Mouse (Mus musculus) myocyte (in vitro differentiated cells): Measurements from ENCODE around the gene Tmc2. TPM values are rescaled to one million over a fixed set of nuclear protein-coding genes. Genes with fewer than 3 reads are reported as not detected.

ENCODE experiments used
- H3K27me3 ChIP-seq: one replicate; pipeline ENCODE4 v1.6.1; 2011; ENCODE audit not compliant: control insufficient read depth, insufficient read depth, insufficient read length
- H3K36me3 ChIP-seq: one replicate; pipeline ENCODE4 v1.6.1; 2011; ENCODE audit not compliant: control insufficient read depth, insufficient read depth
- H3K4me2 ChIP-seq: one replicate; pipeline ENCODE4 v1.6.1; 2011; ENCODE audit warnings: low read depth, control low read depth
- H3K4me3 ChIP-seq: one replicate; pipeline ENCODE4 v1.5.1; 2011; ENCODE audit warnings: mild to moderate bottlenecking, control low read depth, moderate library complexity
- H3K79me2 ChIP-seq: one replicate; pipeline ENCODE4 v1.6.1; 2011; ENCODE audit not compliant: control insufficient read depth, insufficient read depth
- H3ac ChIP-seq: one replicate; pipeline ENCODE4 v1.6.1; 2011; ENCODE audit not compliant: control insufficient read depth, insufficient read length
- CEBPB ChIP-seq: IDR thresholded peaks from 2 replicates; pipeline ENCODE4 v1.6.1; 2011; ENCODE audit warnings: mild to moderate bottlenecking, moderate library complexity; ENCODE audit not compliant: poor library complexity, insufficient read depth, severe bottlenecking
- E2F4 ChIP-seq: IDR thresholded peaks from one replicate; pipeline ENCODE4 v1.6.1; 2011; ENCODE audit warnings: mild to moderate bottlenecking, control low read depth, moderate library complexity; ENCODE audit not compliant: insufficient read depth
- MAX ChIP-seq: IDR thresholded peaks from one replicate; pipeline ENCODE4 v1.6.1; 2011; ENCODE audit warnings: low read depth, mild to moderate bottlenecking, control low read depth
- MYOD1 ChIP-seq, 3 experiments: IDR thresholded peaks; one replicate each; pipeline ENCODE4 v1.6.1; 2011; ENCODE audit warnings: control low read depth in 2 of 3, low read depth in 2 of 3, mild to moderate bottlenecking in 2 of 3, moderate library complexity in 1 of 3; ENCODE audit not compliant: insufficient read length in 2 of 3, control insufficient read depth in 1 of 3
- MYOG ChIP-seq, 3 experiments: IDR thresholded peaks; one replicate each; pipeline ENCODE4 v1.6.1; 2011; ENCODE audit warnings: control low read depth in 2 of 3, low read depth in 2 of 3, mild to moderate bottlenecking in 2 of 3; ENCODE audit not compliant: insufficient read length in 2 of 3, control insufficient read depth in 1 of 3, insufficient read depth in 1 of 3
- POLR2A ChIP-seq: IDR thresholded peaks from one replicate; pipeline ENCODE4 v1.6.1; 2011; ENCODE audit warnings: low read depth, mild to moderate bottlenecking, control low read depth, moderate library complexity; ENCODE audit not compliant: insufficient read length
- POLR2AphosphoS2 ChIP-seq: IDR thresholded peaks from one replicate; pipeline ENCODE4 v1.6.1; 2011; ENCODE audit warnings: low read depth, control low read depth; ENCODE audit not compliant: insufficient read length
- REST ChIP-seq: IDR thresholded peaks from one replicate; pipeline ENCODE4 v1.6.1; 2011; ENCODE audit warnings: mild to moderate bottlenecking, control low read depth, moderate library complexity; ENCODE audit not compliant: insufficient read depth, insufficient read length
- SRF ChIP-seq: IDR thresholded peaks from one replicate; pipeline ENCODE4 v1.6.1; 2011; ENCODE audit warnings: low read depth; ENCODE audit not compliant: control insufficient read depth, insufficient read length
- TCF12 ChIP-seq: IDR thresholded peaks from one replicate; pipeline ENCODE4 v1.6.1; 2011; ENCODE audit warnings: mild to moderate bottlenecking, control low read depth; ENCODE audit not compliant: poor library complexity, insufficient read depth, severe bottlenecking
- TCF3 ChIP-seq: IDR thresholded peaks from one replicate; pipeline ENCODE4 v1.6.1; 2011; ENCODE audit warnings: low read depth, control low read depth; ENCODE audit not compliant: insufficient read length
- USF1 ChIP-seq: IDR thresholded peaks from one replicate; pipeline ENCODE4 v1.6.1; 2011; ENCODE audit warnings: low read depth, mild to moderate bottlenecking, control low read depth, moderate library complexity
- polyA plus RNA-seq: library from polyadenylated mRNA; unstranded; fragments of >200 nt; fragmentation: generic; extraction: Trizol; gene quantifications from one replicate; pipeline ENCODE4 v1.2.1, GENCODE M21; 2012; ENCODE audit warnings: missing spikeins

Gene Tmc2
- polyA plus RNA-seq, 1 experiment, result not detected

- Histone ChIP-seq H3K79me2 (no peaks in the 10 kb centered on the region), H3K27me3 (no peaks in the 10 kb centered on the region)
- TF ChIP-seq E2F4, result no peak
- no peak for TF ChIP-seq MYOD1 (IDR thresholded peaks at IDR 0.05; ENCODE audit: control insufficient read depth in 1 of 3, insufficient read length in 2 of 3, low read depth in 2 of 3)
- TF ChIP-seq POLR2AphosphoS2, result no peak
- TF ChIP-seq MYOG (IDR thresholded peaks at IDR 0.05; ENCODE audit: control insufficient read depth in 1 of 3, insufficient read depth in 1 of 3, insufficient read length in 2 of 3, low read depth in 2 of 3), result no peak
- TF ChIP-seq USF1, result no peak
- TF ChIP-seq TCF12, result no peak
- TF ChIP-seq POLR2A, result no peak
- no peak for TF ChIP-seq MAX
- TF ChIP-seq SRF, result no peak
- no peak for TF ChIP-seq REST
- TF ChIP-seq TCF3, result no peak
- no peak for TF ChIP-seq CEBPB
Observed at GRCm38 (mm10) chr2:130188391-130188790, 6.6 kb upstream of the Tmc2 start.

GRCm38 (mm10) chr2:130200961-130201360, 6.0 kb downstream of the Tmc2 start:
- H3ac ChIP-seq, result no peak overlapping the region
- H3K27me3 ChIP-seq, result peaks cover 10% of the 10 kb centered on the region
- H3K79me2 ChIP-seq, result no peaks in the 10 kb centered on the region
- no peaks in the 10 kb centered on the region for H3K36me3 ChIP-seq
- no peak overlapping the region for H3K4me3 ChIP-seq
- TF ChIP-seq POLR2A, result no peak
- no peak for TF ChIP-seq POLR2AphosphoS2
- TF ChIP-seq MYOD1 (IDR thresholded peaks at IDR 0.05; ENCODE audit: control insufficient read depth in 1 of 3, insufficient read length in 2 of 3, low read depth in 2 of 3), result no peak
- no peak for TF ChIP-seq REST
- TF ChIP-seq SRF, result no peak
- no peak for TF ChIP-seq CEBPB
- TF ChIP-seq E2F4, result no peak
- no peak for TF ChIP-seq TCF12
- TF ChIP-seq MAX, result no peak
- TF ChIP-seq TCF3, result no peak
- no peak for TF ChIP-seq USF1
- no peak for TF ChIP-seq MYOG (IDR thresholded peaks at IDR 0.05; ENCODE audit: control insufficient read depth in 1 of 3, insufficient read depth in 1 of 3, insufficient read length in 2 of 3, low read depth in 2 of 3)
- H3K4me2 ChIP-seq, result no peak overlapping the region

More at GRCm38 (mm10) chr2:130188391-130188790, 6.6 kb upstream of the Tmc2 start:
- H3ac ChIP-seq, result no peak overlapping the region
- no peaks in the 10 kb centered on the region for H3K36me3 ChIP-seq
- no peak overlapping the region for H3K4me2 ChIP-seq
- no peak overlapping the region for H3K4me3 ChIP-seq

DNA sequence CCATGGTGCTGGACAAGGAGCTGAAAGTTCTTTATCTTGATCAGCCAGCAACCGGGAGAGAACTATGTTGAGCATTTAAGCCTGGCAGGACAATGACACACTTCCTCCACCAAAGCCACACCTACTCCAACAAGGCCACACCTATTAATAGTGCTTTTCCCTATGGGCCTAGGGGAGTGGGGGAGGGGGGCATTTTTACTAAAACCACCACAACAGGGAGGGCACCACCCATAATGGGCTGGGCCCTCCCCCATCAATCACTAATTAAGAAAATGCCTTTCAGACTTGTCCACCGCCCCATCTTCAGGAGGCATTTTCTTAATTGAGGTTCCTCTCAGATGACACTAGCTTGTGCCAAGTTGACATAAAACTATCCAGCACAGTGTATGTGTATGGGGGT, 12.4 kb downstream of the Tmc2 start:
- Histone ChIP-seq H3K4me3 (no peak overlapping the region), H3K27me3 (no peaks in the 10 kb centered on the region), H3K79me2 (no peaks in the 10 kb centered on the region), H3K36me3 (no peaks in the 10 kb centered on the region), H3ac (no peak overlapping the region), H3K4me2 (no peak overlapping the region)
- TF ChIP-seq TCF12, result no peak
- TF ChIP-seq CEBPB, result no peak
- no peak for TF ChIP-seq REST
- TF ChIP-seq POLR2A, result no peak
- TF ChIP-seq E2F4, result no peak

GRCm38 (mm10) chr2:130207996-130208395, 13.0 kb downstream of the Tmc2 start:
- Histone ChIP-seq H3K4me2 (no peak overlapping the region), H3K36me3 (no peaks in the 10 kb centered on the region), H3ac (no peak overlapping the region), H3K27me3 (no peaks in the 10 kb centered on the region), H3K4me3 (no peak overlapping the region), H3K79me2 (no peaks in the 10 kb centered on the region)
- TF ChIP-seq CEBPB (no peak), POLR2A (no peak), MYOG (IDR thresholded peaks at IDR 0.05; ENCODE audit: control insufficient read depth in 1 of 3, insufficient read depth in 1 of 3, insufficient read length in 2 of 3, low read depth in 2 of 3) (no peak), MYOD1 (IDR thresholded peaks at IDR 0.05; ENCODE audit: control insufficient read depth in 1 of 3, insufficient read length in 2 of 3, low read depth in 2 of 3) (no peak), E2F4 (no peak), POLR2AphosphoS2 (no peak), TCF12 (no peak)

- Histone ChIP-seq H3K36me3 (no peaks in the 10 kb centered on the region), H3K79me2 (no peaks in the 10 kb centered on the region), H3ac (no peak overlapping the region), H3K4me3 (no peak overlapping the region), H3K27me3 (no peaks in the 10 kb centered on the region), H3K4me2 (no peak overlapping the region)
- TF ChIP-seq TCF3, result no peak
- TF ChIP-seq E2F4, result no peak
- no peak for TF ChIP-seq REST
- TF ChIP-seq MYOD1 (IDR thresholded peaks at IDR 0.05; ENCODE audit: control insufficient read depth in 1 of 3, insufficient read length in 2 of 3, low read depth in 2 of 3), result no peak
- no peak for TF ChIP-seq CEBPB
- TF ChIP-seq MAX, result no peak
- TF ChIP-seq SRF, result no peak
- no peak for TF ChIP-seq POLR2AphosphoS2
- TF ChIP-seq MYOG (IDR thresholded peaks at IDR 0.05; ENCODE audit: control insufficient read depth in 1 of 3, insufficient read depth in 1 of 3, insufficient read length in 2 of 3, low read depth in 2 of 3), result no peak
- no peak for TF ChIP-seq USF1
- TF ChIP-seq POLR2A, result no peak
- no peak for TF ChIP-seq TCF12
Observed at GRCm38 (mm10) chr2:130209636-130210035, 14.6 kb downstream of the Tmc2 start.
